Mouse (Mus musculus) liver, adult 2 months (tissue): Measurements from ENCODE around the gene Thada. TPM values are rescaled to one million over a fixed set of nuclear protein-coding genes. Genes with fewer than 3 reads are reported as not detected.
"Not testable (repeated sequence)": the region's sequence is repeated elsewhere in the genome, so short reads cannot be mapped to it uniquely, and the experiment has no call there.

ENCODE experiments used
- DNase-seq: peaks from one replicate; pipeline ENCODE4 v3.0.0-alpha.2; 2011; ENCODE audit warnings: low read depth, low spot score; ENCODE audit errors: extremely low read depth
- H3K27ac ChIP-seq: fragments of 200-500 bp; replicated peaks from 2 replicates; pipeline ENCODE4 v1.5.1; 2012; ENCODE audit warnings: low read depth, mild to moderate bottlenecking, control low read depth, inconsistent platforms, low read length; ENCODE audit not compliant: insufficient read depth
- H3K27me3 ChIP-seq: fragments of 200-500 bp; 2 replicates; pipeline ENCODE4 v1.6.1; 2012; ENCODE audit warnings: mild to moderate bottlenecking, moderate library complexity, low read length, inconsistent platforms; ENCODE audit not compliant: control insufficient read depth, insufficient read depth
- H3K36me3 ChIP-seq: fragments of 200-500 bp; 2 replicates; pipeline ENCODE4 v1.6.1; 2012; ENCODE audit warnings: low read length, inconsistent platforms; ENCODE audit not compliant: control insufficient read depth, insufficient read depth
- H3K4me1 ChIP-seq: fragments of 200-500 bp; 2 replicates; pipeline ENCODE4 v1.6.1; 2011; ENCODE audit warnings: low read length; ENCODE audit not compliant: control insufficient read depth, insufficient read depth
- H3K4me3 ChIP-seq: fragments of 200-500 bp; 2 replicates; pipeline ENCODE4 v1.5.1; 2011; ENCODE audit warnings: low read depth, mild to moderate bottlenecking, control low read depth, low read length, moderate library complexity; ENCODE audit not compliant: insufficient read depth
- H3K79me2 ChIP-seq: fragments of 200-500 bp; 2 replicates; pipeline ENCODE4 v1.6.1; 2012; ENCODE audit warnings: inconsistent platforms, mild to moderate bottlenecking, low read length, moderate library complexity; ENCODE audit not compliant: control insufficient read depth, insufficient read depth
- H3K9ac ChIP-seq: fragments of 200-500 bp; 2 replicates; pipeline ENCODE4 v1.6.1; 2012; ENCODE audit warnings: low read depth, mild to moderate bottlenecking, control low read depth, inconsistent platforms, low read length
- CTCF ChIP-seq: fragments of 200-500 bp; IDR thresholded peaks from 2 replicates; pipeline ENCODE4 v1.5.1; 2011; ENCODE audit warnings: low read depth, low read length, control low read depth
- POLR2A ChIP-seq: fragments of 200-500 bp; IDR thresholded peaks from 2 replicates; pipeline ENCODE4 v1.6.1; 2011; ENCODE audit warnings: low read length, control low read depth; ENCODE audit not compliant: insufficient read depth; ENCODE audit errors: extremely low read depth
- WGBS: fragments of 180-500 bp; shearing (Covaris S2); methylation state at CpG from one replicate; pipeline ENCODE4 v1.1.7; 2018; 5-methylcytosine and 5-hydroxymethylcytosine counted together
- polyA plus RNA-seq: library from polyadenylated mRNA; depleted of rRNA; stranded (reverse); fragments of >200 nt; gene quantifications from 2 replicates; pipeline ENCODE4 v1.2.3, GENCODE M21; 2012
- total RNA-seq: library from RNA; depleted of rRNA; stranded (reverse); fragments of >200 nt; gene quantifications from 2 replicates; pipeline ENCODE4 v1.2.3, GENCODE M21; 2014

Gene Thada
- total and polyA plus RNA-seq, 2 experiments, result 2.8 to 6.1 TPM

DNA sequence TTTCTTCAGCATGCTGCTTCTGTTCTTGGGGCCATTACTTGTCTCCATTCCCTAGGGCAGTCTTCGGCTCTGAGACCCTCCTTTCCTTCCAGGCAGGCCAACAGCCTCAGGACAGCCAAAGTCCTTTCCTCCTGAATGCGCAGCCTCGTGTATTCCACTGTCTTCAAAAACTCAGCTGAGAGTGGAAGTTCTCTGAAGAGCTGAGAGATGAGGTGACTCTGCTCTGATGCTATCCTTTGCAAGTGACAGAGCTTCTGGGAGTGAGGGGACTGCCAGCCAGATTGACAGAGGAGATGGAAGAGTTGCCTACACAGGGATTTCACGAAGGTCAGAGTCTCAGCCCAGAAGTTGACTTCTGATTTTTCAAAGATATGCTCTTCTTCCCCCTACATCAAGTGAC, 274.1 kb downstream of the Thada start:
- H3K9ac ChIP-seq, result no peak overlapping the region
- H3K27me3 ChIP-seq, result no peaks in the 10 kb centered on the region
- TF ChIP-seq CTCF (no peak), POLR2A (no peak)
- peaks cover 19% of the 10 kb centered on the region for H3K4me1 ChIP-seq
- no peak for DNase-seq
- H3K36me3 ChIP-seq, result no peaks in the 10 kb centered on the region
- H3K27ac ChIP-seq, result no peak overlapping the region
- 92% methylated on average over 4 of the region's 4 CpGs for WGBS
- H3K4me3 ChIP-seq, result no peak overlapping the region
- peaks cover under 1% of the 10 kb centered on the region; the same call in 1 of the 2 replicates for H3K79me2 ChIP-seq

DNA sequence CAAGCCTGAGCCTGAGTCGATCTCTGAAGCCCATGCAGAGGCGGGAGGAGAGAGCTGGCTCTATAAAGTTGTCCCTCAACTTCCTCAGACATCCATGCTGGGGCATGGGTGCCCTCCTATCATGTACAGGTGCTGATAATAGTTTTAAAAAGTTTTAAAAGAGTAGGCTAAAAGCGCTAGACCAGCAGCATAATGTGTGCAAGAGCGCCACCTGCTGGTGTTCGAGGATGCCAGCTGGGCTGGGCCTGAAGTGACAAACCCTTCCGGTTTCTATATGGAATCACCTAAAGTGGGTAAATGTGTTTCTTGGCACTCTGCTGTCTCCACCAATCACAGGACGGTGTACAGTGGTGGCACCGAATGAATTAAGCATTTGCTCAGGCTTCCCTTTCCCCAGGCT, 275.1 kb downstream of the Thada start:
- no peak overlapping the region for H3K4me3 ChIP-seq
- H3K36me3 ChIP-seq, result peaks cover under 1% of the 10 kb centered on the region; the same call in 1 of the 2 replicates
- peaks cover 11% of the 10 kb centered on the region for H3K79me2 ChIP-seq
- no peak overlapping the region for H3K9ac ChIP-seq
- no peak overlapping the region for H3K27ac ChIP-seq
- DNase-seq, result peak; percentile 51
- H3K4me1 ChIP-seq, result peaks cover 19% of the 10 kb centered on the region
- H3K27me3 ChIP-seq, result no peaks in the 10 kb centered on the region
- WGBS, result 25% methylated on average over 8 of the region's 8 CpGs
- peak; percentile 94 for TF ChIP-seq CTCF
- TF ChIP-seq POLR2A, result no peak

DNA sequence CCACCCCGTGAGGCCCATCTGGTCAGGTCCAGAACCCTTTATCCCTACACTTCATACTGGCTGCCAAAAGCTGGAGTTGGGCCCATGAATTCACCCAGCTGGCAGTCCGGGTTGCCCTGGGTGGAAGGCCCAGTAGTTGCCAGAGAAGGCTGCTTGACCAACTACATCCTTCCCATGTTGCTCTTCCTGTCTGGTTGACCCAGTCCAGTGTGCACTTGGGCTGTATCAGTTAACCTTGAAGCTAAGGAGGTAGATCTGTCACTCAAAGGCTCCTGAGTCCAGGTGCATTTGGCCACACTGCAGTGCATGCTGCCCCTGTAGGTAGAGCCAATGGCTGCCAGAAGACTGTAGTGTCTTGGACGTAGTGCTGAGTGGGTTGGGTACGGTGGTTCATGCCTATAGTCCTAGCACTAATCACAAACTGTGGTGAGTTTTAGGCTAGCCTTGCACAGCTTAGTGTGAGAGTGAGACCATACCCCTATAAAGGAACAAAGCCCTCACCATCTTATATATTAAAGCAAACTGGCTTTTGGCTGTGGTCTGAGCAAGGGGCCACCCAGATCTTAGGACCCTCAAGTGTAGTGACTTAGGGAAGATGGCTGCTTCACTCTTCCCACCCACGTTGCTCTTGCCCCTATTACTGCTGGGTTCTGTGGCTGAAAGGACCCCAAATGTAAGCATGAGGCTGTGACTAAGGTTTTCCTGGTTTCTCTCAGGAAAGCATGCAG, 276.7 kb downstream of the Thada start:
- TF ChIP-seq POLR2A (no peak), CTCF (no peak)
- H3K4me1 ChIP-seq, result peaks cover 14% of the 10 kb centered on the region
- peaks cover 11% of the 10 kb centered on the region for H3K36me3 ChIP-seq
- H3K27ac ChIP-seq, result peak overlapping the region; percentile 82
- peak overlapping the region; percentile 49 for H3K9ac ChIP-seq
- WGBS, result 55% methylated on average over 5 of the region's 5 CpGs
- H3K79me2 ChIP-seq, result peaks cover 16% of the 10 kb centered on the region
- DNase-seq, result peak; percentile 79
- H3K4me3 ChIP-seq, result no peak overlapping the region
- H3K27me3 ChIP-seq, result no peaks in the 10 kb centered on the region

DNA sequence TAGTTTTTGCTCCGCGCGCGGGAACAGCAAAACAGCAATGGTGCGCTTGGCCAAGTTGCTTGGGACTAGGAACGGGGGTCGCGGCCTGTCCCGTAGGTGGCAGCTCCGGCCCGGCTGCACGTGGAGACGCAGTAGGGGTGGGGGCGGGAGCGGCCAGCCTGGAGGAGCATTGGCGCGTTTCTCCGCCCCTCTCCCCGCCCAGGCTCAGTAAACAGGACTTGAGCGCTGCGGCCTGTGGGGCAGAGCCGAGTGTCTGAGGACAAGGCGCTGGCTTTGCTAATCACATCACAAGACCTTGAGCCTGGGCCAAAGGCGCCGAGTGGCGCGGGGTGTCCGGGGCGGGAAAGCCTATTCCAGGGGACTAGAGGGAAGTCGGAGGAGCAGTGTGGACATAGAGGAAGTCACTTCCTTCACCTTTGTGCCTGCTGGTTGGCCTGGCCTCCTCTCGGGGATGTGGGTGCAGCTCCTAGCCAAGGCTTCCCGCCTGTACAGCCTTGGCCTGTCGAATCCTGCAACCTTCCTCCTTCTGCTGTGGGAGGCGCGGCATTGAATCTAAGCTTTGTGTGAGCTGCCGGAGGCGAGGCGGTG, 277.5 kb downstream of the Thada start:
- DNase-seq, result peak; percentile 93

DNA sequence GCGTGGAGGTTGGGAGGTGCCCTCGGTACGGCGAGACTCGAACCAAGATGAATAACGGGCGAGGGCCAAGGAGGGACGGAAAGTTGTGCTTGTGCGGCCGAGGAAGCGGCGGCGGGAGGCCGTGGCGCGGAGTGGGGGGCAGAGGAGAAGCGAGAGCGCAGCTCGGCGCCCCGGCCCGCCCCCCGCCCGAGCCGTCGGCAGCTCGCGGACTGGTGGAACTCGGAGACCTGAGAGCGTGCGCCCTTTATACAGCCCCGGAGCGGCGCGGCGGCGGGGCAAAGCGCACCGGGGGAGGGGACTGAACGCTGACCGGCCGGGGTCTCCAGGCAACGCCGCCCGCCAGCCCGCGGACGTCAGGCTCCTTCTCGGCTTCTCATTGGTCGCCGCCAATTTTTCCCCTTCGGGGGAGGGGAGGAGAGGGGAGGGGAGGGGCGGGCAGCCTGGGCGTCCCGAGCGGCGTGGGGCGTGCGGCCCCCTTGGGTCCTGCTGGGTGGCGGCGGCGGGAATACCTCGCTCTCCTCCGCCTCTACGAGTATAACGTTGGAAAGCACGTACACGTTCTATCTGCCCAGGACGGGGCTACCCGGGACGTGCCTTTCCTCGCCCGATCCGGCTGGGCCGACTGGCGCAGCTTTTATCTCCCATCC, 278.2 kb downstream of the Thada start, which contains the start of gene Zfp36l2:
TSS of gene Zfp36l2 (minus strand) at position 221 of the 647 bp plus-strand sequence.
- under 1% methylated on average over 68 of the region's 76 CpGs for WGBS
- peak within 1 kb of the TSS; percentile 97 for H3K9ac ChIP-seq
- H3K36me3 ChIP-seq, result peaks cover 11% of the 10 kb centered on the region
- H3K27ac ChIP-seq, result peak within 1 kb of the TSS; percentile 98
- peak within 1 kb of the TSS; percentile 94 for H3K4me3 ChIP-seq
- no peaks in the 10 kb centered on the region for H3K27me3 ChIP-seq
- TF ChIP-seq POLR2A, result peak; percentile 98
- TF ChIP-seq CTCF, result no peak
- H3K4me1 ChIP-seq, result peaks cover 9% of the 10 kb centered on the region
- peaks cover 16% of the 10 kb centered on the region for H3K79me2 ChIP-seq
- DNase-seq, result peak; percentile 78

More for the DNA sequence above, 277.5 kb downstream of the Thada start:
- H3K9ac ChIP-seq, result peak overlapping the region; percentile 85
- H3K79me2 ChIP-seq, result peaks cover 16% of the 10 kb centered on the region
- under 1% methylated on average over 38 of the region's 38 CpGs for WGBS
- 0 out of 2 replicates have a peak, but pooled peaks have one; percentile 5 for TF ChIP-seq POLR2A
- TF ChIP-seq CTCF, result no peak
- H3K27ac ChIP-seq, result peak overlapping the region; percentile 98
- peaks cover 11% of the 10 kb centered on the region for H3K36me3 ChIP-seq
- H3K27me3 ChIP-seq, result no peaks in the 10 kb centered on the region
- H3K4me3 ChIP-seq, result peak overlapping the region; percentile 66
- H3K4me1 ChIP-seq, result peaks cover 10% of the 10 kb centered on the region

DNA sequence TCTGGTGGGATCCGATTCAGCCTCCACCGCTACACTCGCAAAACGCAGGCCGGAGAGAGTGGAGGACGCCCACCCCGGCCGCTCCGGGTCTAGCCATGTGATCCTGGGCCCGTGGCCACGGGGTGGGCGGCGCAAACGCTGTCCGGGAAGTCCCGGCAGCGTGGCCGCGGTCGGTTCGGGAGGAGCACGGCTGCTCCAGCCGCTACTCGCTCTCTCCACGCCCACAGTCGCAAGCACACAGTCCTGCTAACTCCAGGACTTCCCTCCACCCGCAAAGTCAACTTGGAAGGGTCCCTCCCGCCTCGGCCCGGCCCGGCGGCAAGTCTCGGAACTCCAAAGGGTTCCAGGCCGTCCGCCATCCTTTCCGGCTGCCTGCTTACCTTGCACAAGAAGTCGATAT, 278.7 kb downstream of the Thada start:
- Histone ChIP-seq H3K27ac (peak overlapping the region; percentile 93), H3K36me3 (peaks cover 11% of the 10 kb centered on the region), H3K4me1 (peaks cover 12% of the 10 kb centered on the region), H3K79me2 (peaks cover 16% of the 10 kb centered on the region), H3K4me3 (peak overlapping the region; percentile 94), H3K9ac (peak overlapping the region; percentile 97)
- DNase-seq, H3K27me3 ChIP-seq: not testable (repeated sequence)
- 0% methylated on average over 14 of the region's 37 CpGs for WGBS
